In genomic region chr11:25313879-25314278, GRCm38 (mm10) we compare ENCODE assay signal across 12 mouse cellular contexts.
DNase-seq lines count a peak whose midpoint lies in the region; ATAC-seq and TF ChIP-seq lines count a peak whose summit lies in the region.
"Had no signal": no experiment of that assay in that cellular context is flagged by ENCODE, and none has a peak within 500 bp of the region (broad histone marks: within the 10 kb centered on the region; RNA-seq: fewer than 3 reads in every experiment).

No protein-coding gene starts in this region.

- no peak for DNase-seq in heart, postnatal 0 days (ENCODE audit: low spot score)
- no peak for DNase-seq in heart, adult 11 months
- peak; percentile 30 for DNase-seq in hindbrain, postnatal 0 days (ENCODE audit: low spot score)
- no peak for DNase-seq in neural tube, embryonic 11.5 days (ENCODE audit: low spot score)
- DNase-seq in adrenal gland, adult 8-10 months: no peak
- DNase-seq in thymus, adult 2 months: no peak
- DNase-seq in stomach, postnatal 0 days (ENCODE audit: low spot score): no peak
- DNase-seq: kidney, adult 8-10 months had no signal

- no peaks in the 10 kb centered on the region for H3K27me3 ChIP-seq in heart, postnatal 0 days (ENCODE audit: control insufficient read depth, insufficient read depth, low read length)
- H3K27me3 ChIP-seq in forebrain, embryonic 12.5 days: no peaks in the 10 kb centered on the region
- H3K27me3 ChIP-seq in hindbrain, postnatal 0 days (ENCODE audit: insufficient read depth, low read length): no peaks in the 10 kb centered on the region
- H3K27me3 ChIP-seq in neural tube, embryonic 11.5 days (ENCODE audit: control insufficient read depth, insufficient read depth, low read length): no peaks in the 10 kb centered on the region
- H3K27me3 ChIP-seq in thymus, adult 2 months (ENCODE audit: control insufficient read depth, insufficient read depth, low read length): no peaks in the 10 kb centered on the region
- no peaks in the 10 kb centered on the region for H3K27me3 ChIP-seq in stomach, postnatal 0 days (ENCODE audit: control insufficient read depth, insufficient read depth, low read length)
- H3K27me3 ChIP-seq: CH12.LX; liver, embryonic 15.5 days; stomach, embryonic 15.5 days had no signal

- no peak for ATAC-seq in heart, postnatal 0 days (ENCODE audit: insufficient read depth, low read depth)
- ATAC-seq in forebrain, embryonic 12.5 days (ENCODE audit: low FRiP score): 0 out of 2 replicates have a peak, but pooled peaks have one; percentile 39
- no peak for ATAC-seq in hindbrain, postnatal 0 days
- ATAC-seq in neural tube, embryonic 11.5 days (ENCODE audit: insufficient read depth, low FRiP score, low TSS enrichment): peak; percentile 63; the same call in 1 of the 2 replicates
- ATAC-seq in stomach, postnatal 0 days (ENCODE audit: low FRiP score, low TSS enrichment): no peak

- no peak for TF ChIP-seq EP300 in heart, postnatal 0 days (IDR thresholded peaks at IDR 0.05; ENCODE audit: low read depth)
- TF ChIP-seq EP300 in stomach, postnatal 0 days (optimal IDR thresholded peaks at IDR 0.05): no peak

- H3K27ac ChIP-seq in heart, postnatal 0 days (ENCODE audit: low read depth): no peak overlapping the region
- no peak overlapping the region for H3K27ac ChIP-seq in forebrain, embryonic 12.5 days
- H3K27ac ChIP-seq in hindbrain, postnatal 0 days: no peak overlapping the region
- no peak overlapping the region for H3K27ac ChIP-seq in neural tube, embryonic 11.5 days (ENCODE audit: low read depth, low read length)
- no peak overlapping the region for H3K27ac ChIP-seq in thymus, adult 2 months (ENCODE audit: control insufficient read depth, insufficient read depth, low read length)
- no peak overlapping the region for H3K27ac ChIP-seq in stomach, postnatal 0 days (replicated peaks)
- H3K27ac ChIP-seq: liver, embryonic 15.5 days; stomach, embryonic 15.5 days had no signal

- no peak overlapping the region for H3K9ac ChIP-seq in heart, postnatal 0 days (replicated peaks; ENCODE audit: low read depth, low read length)
- H3K9ac ChIP-seq in forebrain, embryonic 12.5 days: no peak overlapping the region
- H3K9ac ChIP-seq in hindbrain, postnatal 0 days (replicated peaks; ENCODE audit: low read length): no peak overlapping the region
- H3K9ac ChIP-seq in neural tube, embryonic 11.5 days (ENCODE audit: low read length): no peak overlapping the region
- H3K9ac ChIP-seq in stomach, postnatal 0 days (ENCODE audit: low read length): no peak overlapping the region
- H3K9ac ChIP-seq: liver, embryonic 15.5 days; stomach, embryonic 15.5 days had no signal

- WGBS in heart, postnatal 0 days: 8% methylated on average over 8 of the region's 8 CpGs
- 24% methylated on average over 8 of the region's 8 CpGs for WGBS in forebrain, embryonic 12.5 days
- 10% methylated on average over 8 of the region's 8 CpGs for WGBS in hindbrain, postnatal 0 days
- 14% methylated on average over 8 of the region's 8 CpGs for WGBS in neural tube, embryonic 11.5 days
- 86% methylated on average over 8 of the region's 8 CpGs for WGBS in thymus, adult 2 months
- 56% methylated on average over 8 of the region's 8 CpGs for WGBS in stomach, postnatal 0 days

- 0 out of 2 replicates have a peak overlapping the region, but pooled peaks have one; percentile 5 for H3K4me3 ChIP-seq in heart, postnatal 0 days (ENCODE audit: low read depth, low read length)
- H3K4me3 ChIP-seq in forebrain, embryonic 12.5 days (replicated peaks): no peak overlapping the region
- H3K4me3 ChIP-seq in hindbrain, postnatal 0 days (ENCODE audit: low read length): no peak overlapping the region
- no peak overlapping the region for H3K4me3 ChIP-seq in neural tube, embryonic 11.5 days (ENCODE audit: low read depth, low read length)
- H3K4me3 ChIP-seq in thymus, adult 2 months (ENCODE audit: control insufficient read depth, insufficient read depth, low read length): no peak overlapping the region
- no peak overlapping the region for H3K4me3 ChIP-seq in stomach, postnatal 0 days (ENCODE audit: low read depth, low read length)
- H3K4me3 ChIP-seq: liver, embryonic 15.5 days; stomach, embryonic 15.5 days had no signal

- no peaks in the 10 kb centered on the region for H3K36me3 ChIP-seq in heart, postnatal 0 days (replicated peaks; ENCODE audit: control insufficient read depth, insufficient read depth, low read length)
- no peaks in the 10 kb centered on the region for H3K36me3 ChIP-seq in forebrain, embryonic 12.5 days (replicated peaks)
- no peaks in the 10 kb centered on the region for H3K36me3 ChIP-seq in hindbrain, postnatal 0 days (ENCODE audit: insufficient read depth, low read length)
- H3K36me3 ChIP-seq in neural tube, embryonic 11.5 days (ENCODE audit: control insufficient read depth, insufficient read depth, low read length): no peaks in the 10 kb centered on the region
- no peaks in the 10 kb centered on the region for H3K36me3 ChIP-seq in thymus, adult 2 months (ENCODE audit: control insufficient read depth, insufficient read depth, low read length)
- H3K36me3 ChIP-seq in stomach, postnatal 0 days (ENCODE audit: control insufficient read depth, insufficient read depth, low read length): no peaks in the 10 kb centered on the region
- H3K36me3 ChIP-seq: liver, embryonic 15.5 days; stomach, embryonic 15.5 days had no signal

- peak overlapping the region; percentile 32; the same call in 1 of the 2 replicates for H3K4me2 ChIP-seq in heart, postnatal 0 days (ENCODE audit: low read depth, low read length)
- peak overlapping the region; percentile 22; the same call in 1 of the 2 replicates for H3K4me2 ChIP-seq in forebrain, embryonic 12.5 days
- peak overlapping the region; percentile 25; the same call in 1 of the 2 replicates for H3K4me2 ChIP-seq in hindbrain, postnatal 0 days (ENCODE audit: low read depth, low read length)
- H3K4me2 ChIP-seq in neural tube, embryonic 11.5 days (ENCODE audit: low read depth): no peak overlapping the region
- no peak overlapping the region for H3K4me2 ChIP-seq in stomach, postnatal 0 days (replicated peaks; ENCODE audit: low read depth)
- H3K4me2 ChIP-seq: liver, embryonic 15.5 days; stomach, embryonic 15.5 days had no signal

- TF ChIP-seq CTCF in heart, postnatal 0 days (IDR thresholded peaks at IDR 0.05; ENCODE audit: low read depth): no peak
- no peak for TF ChIP-seq CTCF in hindbrain, postnatal 0 days (IDR thresholded peaks at IDR 0.05; ENCODE audit: low read depth)
- TF ChIP-seq CTCF in thymus, adult 2 months (IDR thresholded peaks at IDR 0.05; ENCODE audit: borderline replicate concordance, control insufficient read depth, extremely low read depth, insufficient read depth, low read length, poor library complexity): no peak
- TF ChIP-seq CTCF in stomach, postnatal 0 days (IDR thresholded peaks at IDR 0.05; ENCODE audit: low read depth): no peak

- no peaks in the 10 kb centered on the region for H3K4me1 ChIP-seq in heart, postnatal 0 days (ENCODE audit: control insufficient read depth, insufficient read depth)
- H3K4me1 ChIP-seq in forebrain, embryonic 12.5 days: peaks cover 17% of the 10 kb centered on the region
- H3K4me1 ChIP-seq in hindbrain, postnatal 0 days (ENCODE audit: insufficient read depth, low read length): no peaks in the 10 kb centered on the region
- peaks cover 5% of the 10 kb centered on the region for H3K4me1 ChIP-seq in neural tube, embryonic 11.5 days (ENCODE audit: control insufficient read depth, insufficient read depth, low read length)
- no peaks in the 10 kb centered on the region for H3K4me1 ChIP-seq in thymus, adult 2 months (replicated peaks; ENCODE audit: control insufficient read depth, insufficient read depth, low read length)
- no peaks in the 10 kb centered on the region for H3K4me1 ChIP-seq in stomach, postnatal 0 days (replicated peaks; ENCODE audit: control insufficient read depth, insufficient read depth)
- H3K4me1 ChIP-seq: liver, embryonic 15.5 days; stomach, embryonic 15.5 days had no signal

- H3K9me3 ChIP-seq in heart, postnatal 0 days (replicated peaks; ENCODE audit: control insufficient read depth, low read length): no peaks in the 10 kb centered on the region
- H3K9me3 ChIP-seq in forebrain, embryonic 12.5 days: no peaks in the 10 kb centered on the region
- no peaks in the 10 kb centered on the region for H3K9me3 ChIP-seq in hindbrain, postnatal 0 days (ENCODE audit: low read length)
- no peaks in the 10 kb centered on the region for H3K9me3 ChIP-seq in neural tube, embryonic 11.5 days (ENCODE audit: control insufficient read depth, low read length)
- no peaks in the 10 kb centered on the region for H3K9me3 ChIP-seq in stomach, postnatal 0 days (ENCODE audit: control insufficient read depth, low read length)
- H3K9me3 ChIP-seq: liver, embryonic 15.5 days; stomach, embryonic 15.5 days had no signal

- TF ChIP-seq POLR2A in thymus, adult 2 months (IDR thresholded peaks at IDR 0.05; ENCODE audit: control insufficient read depth, extremely low read depth, insufficient read depth, low read length, poor library complexity): no peak

Comparison
In these comparisons a context has a peak if more than half of its experiments do, and no peak if none do; other contexts are left out.
1. ATAC-seq: peak in forebrain, embryonic 12.5 days (single experiment) and neural tube, embryonic 11.5 days (single experiment); none in heart, postnatal 0 days (single experiment), hindbrain, postnatal 0 days (single experiment) and stomach, postnatal 0 days (single experiment).
2. H3K4me2 ChIP-seq: peak in heart, postnatal 0 days (single experiment), forebrain, embryonic 12.5 days (single experiment) and hindbrain, postnatal 0 days (single experiment); none in neural tube, embryonic 11.5 days (single experiment) and stomach, postnatal 0 days (single experiment).